Mouse (Mus musculus): Measurements from ENCODE around the gene Sun1.

DNA sequence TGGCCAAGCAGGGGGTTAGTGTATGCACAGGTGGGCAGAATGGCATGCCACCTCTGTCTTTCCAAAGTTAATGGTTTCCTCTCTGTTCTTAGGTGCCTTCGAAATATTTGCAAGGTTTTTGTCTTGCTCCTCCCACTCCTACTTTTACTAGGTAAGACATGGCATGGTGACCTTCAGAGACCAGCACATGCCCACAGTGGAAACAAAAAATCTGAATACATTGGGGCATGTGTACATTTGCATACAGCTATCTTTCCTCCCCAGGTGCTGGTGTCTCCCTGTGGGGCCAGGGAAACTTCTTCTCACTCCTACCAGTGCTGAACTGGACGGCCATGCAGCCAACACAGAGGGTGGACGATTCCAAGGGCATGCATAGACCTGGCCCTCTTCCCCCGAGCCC is 34.0 kb downstream of the Sun1 start:
- TF ChIP-seq CTCF (IDR thresholded peaks at IDR 0.05; ENCODE audit: extremely low read depth, insufficient read depth, insufficient read length, insufficient replicate concordance): no peak
- no peak for TF ChIP-seq POLR2A (IDR thresholded peaks at IDR 0.05; ENCODE audit: low read depth, low read length)
